Mouse (Mus musculus): ENCODE data around the gene Slc22a15. TPM values are rescaled to one million over a fixed set of nuclear protein-coding genes. Genes with fewer than 3 reads are reported as not detected.

Slc22a15 gene
- polyA plus RNA-seq, 1 experiment from 2014 or later: 5.5 TPM

DNA sequence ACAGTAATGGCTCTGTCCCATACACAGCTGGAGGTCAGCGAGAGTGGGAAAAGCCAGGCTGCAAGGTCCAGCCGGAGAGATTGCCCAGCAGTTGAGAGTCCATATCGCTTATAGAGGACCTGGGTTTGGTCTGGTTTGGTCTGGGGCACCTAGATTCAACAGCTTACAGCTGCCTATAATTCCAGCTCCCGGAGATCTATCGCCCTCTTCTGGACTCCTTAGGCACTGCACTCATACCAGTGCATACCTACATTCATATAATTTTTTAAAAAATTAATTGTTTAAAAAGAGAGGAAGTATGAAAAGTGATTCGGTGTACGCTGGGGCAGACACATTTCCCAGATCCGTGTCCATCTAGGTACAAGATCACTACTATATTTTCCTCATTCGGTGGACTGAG is 84.9 kb downstream of the Slc22a15 start:
- H3K27me3 ChIP-seq (ENCODE audit: control insufficient read depth, insufficient read depth, low read length): no peaks in the 10 kb centered on the region
- no peak overlapping the region for H3K4me3 ChIP-seq (ENCODE audit: low read depth, low read length)
- H3K4me2 ChIP-seq (ENCODE audit: low read depth, low read length, severe bottlenecking): no peak overlapping the region
- ATAC-seq (replicated peaks; ENCODE audit: low FRiP score) (no peak), DNase-seq (ENCODE audit: low spot score) (peak; percentile 41)
- WGBS: 88% methylated on average over 9 of the region's 9 CpGs
- no peak overlapping the region for H3K27ac ChIP-seq (ENCODE audit: low read depth, low read length)
- no peaks in the 10 kb centered on the region for H3K9me3 ChIP-seq (ENCODE audit: control insufficient read depth, low read length)
- H3K36me3 ChIP-seq (ENCODE audit: control insufficient read depth, insufficient read depth, low read length): no peaks in the 10 kb centered on the region
- peaks cover 2% of the 10 kb centered on the region; the same call in 1 of the 2 replicates for H3K4me1 ChIP-seq (replicated peaks; ENCODE audit: control insufficient read depth, insufficient read depth, low read length)
- H3K9ac ChIP-seq (ENCODE audit: low read length): no peak overlapping the region

- H3K4me1 ChIP-seq (replicated peaks; ENCODE audit: control insufficient read depth, insufficient read depth, low read length): peaks cover 2% of the 10 kb centered on the region; the same call in 1 of the 2 replicates
- no peak overlapping the region for H3K4me2 ChIP-seq (ENCODE audit: low read depth, low read length, severe bottlenecking)
- H3K9ac ChIP-seq (ENCODE audit: low read length): no peak overlapping the region
- no peaks in the 10 kb centered on the region for H3K9me3 ChIP-seq (ENCODE audit: control insufficient read depth, low read length)
- DNase-seq (ENCODE audit: low spot score): peak; percentile 37
- ATAC-seq (replicated peaks; ENCODE audit: low FRiP score): no peak
- no peak overlapping the region for H3K27ac ChIP-seq (ENCODE audit: low read depth, low read length)
- WGBS: 83% methylated on average over 3 of the region's 3 CpGs
- no peaks in the 10 kb centered on the region for H3K36me3 ChIP-seq (ENCODE audit: control insufficient read depth, insufficient read depth, low read length)
- H3K27me3 ChIP-seq (ENCODE audit: control insufficient read depth, insufficient read depth, low read length): no peaks in the 10 kb centered on the region
- no peak overlapping the region for H3K4me3 ChIP-seq (ENCODE audit: low read depth, low read length)
Measured at GRCm38 (mm10) chr3:101836971-101837370, 87.3 kb downstream of the Slc22a15 start.

GRCm38 (mm10) chr3:101836532-101836931 is 87.7 kb downstream of the Slc22a15 start:
- H3K27me3 ChIP-seq (ENCODE audit: control insufficient read depth, insufficient read depth, low read length): no peaks in the 10 kb centered on the region
- DNase-seq (ENCODE audit: low spot score): peak; percentile 29
- no peak overlapping the region for H3K4me3 ChIP-seq (ENCODE audit: low read depth, low read length)
- 76% methylated on average over 5 of the region's 5 CpGs for WGBS
- H3K27ac ChIP-seq (ENCODE audit: low read depth, low read length): no peak overlapping the region
- H3K9ac ChIP-seq (ENCODE audit: low read length): peak overlapping the region; percentile 46
- H3K36me3 ChIP-seq (ENCODE audit: control insufficient read depth, insufficient read depth, low read length): no peaks in the 10 kb centered on the region
- ATAC-seq (replicated peaks; ENCODE audit: low FRiP score): 0 out of 2 replicates have a peak, but pooled peaks have one; percentile 16
- peaks cover 2% of the 10 kb centered on the region; the same call in 1 of the 2 replicates for H3K4me1 ChIP-seq (replicated peaks; ENCODE audit: control insufficient read depth, insufficient read depth, low read length)
- H3K4me2 ChIP-seq (ENCODE audit: low read depth, low read length, severe bottlenecking): peak overlapping the region; percentile 37
- H3K9me3 ChIP-seq (ENCODE audit: control insufficient read depth, low read length): no peaks in the 10 kb centered on the region

- Histone ChIP-seq H3K4me2 (ENCODE audit: low read depth, low read length, severe bottlenecking) (peak overlapping the region; percentile 37), H3K4me3 (ENCODE audit: low read depth, low read length) (no peak overlapping the region), H3K27ac (ENCODE audit: low read depth, low read length) (peak overlapping the region; percentile 43; the same call in 1 of the 2 replicates), H3K9me3 (ENCODE audit: control insufficient read depth, low read length) (no peaks in the 10 kb centered on the region), H3K36me3 (ENCODE audit: control insufficient read depth, insufficient read depth, low read length) (no peaks in the 10 kb centered on the region), H3K27me3 (ENCODE audit: control insufficient read depth, insufficient read depth, low read length) (no peaks in the 10 kb centered on the region), H3K4me1 (replicated peaks; ENCODE audit: control insufficient read depth, insufficient read depth, low read length) (peaks cover 2% of the 10 kb centered on the region; the same call in 1 of the 2 replicates), H3K9ac (ENCODE audit: low read length) (peak overlapping the region; percentile 46)
- ATAC-seq (replicated peaks; ENCODE audit: low FRiP score) (peak; percentile 97), DNase-seq (ENCODE audit: low spot score) (peak; percentile 91)
- 0% methylated on average over 8 of the region's 8 CpGs for WGBS
Measured at GRCm38 (mm10) chr3:101836045-101836444, 88.2 kb downstream of the Slc22a15 start.

DNA sequence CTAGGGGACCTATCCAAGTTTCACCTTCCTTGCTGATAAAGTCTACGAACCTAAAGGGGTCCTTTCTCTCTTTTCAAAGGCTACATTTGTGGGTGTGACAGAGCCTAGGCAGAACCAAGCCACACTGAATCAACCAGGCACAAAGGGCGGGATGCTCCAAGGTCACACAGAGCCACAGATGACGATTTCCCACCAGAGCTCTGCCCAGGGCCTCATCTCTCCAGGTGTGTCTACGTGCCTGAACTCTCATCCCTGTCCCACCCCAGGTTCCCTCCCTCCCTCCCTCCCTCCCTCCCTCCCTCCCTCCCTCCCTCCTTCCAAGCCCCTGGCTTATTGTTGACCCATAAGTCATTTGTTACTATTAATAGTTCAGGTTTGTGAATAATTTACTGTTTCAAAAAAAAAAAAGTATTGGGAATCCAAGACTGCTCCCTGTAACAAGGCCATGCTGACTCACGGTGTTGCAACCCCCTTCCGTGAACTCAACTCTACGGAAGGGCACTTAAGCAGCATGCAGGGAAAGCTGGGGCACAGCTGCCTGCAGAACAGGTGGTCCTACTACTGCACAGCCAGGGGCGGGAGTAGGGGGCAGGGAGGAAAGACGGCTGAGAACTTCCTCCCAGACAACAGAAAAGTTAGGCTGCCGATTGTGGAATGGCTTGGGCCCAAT is 92.9 kb downstream of the Slc22a15 start:
- 35% methylated on average over 10 of the region's 10 CpGs for WGBS
- Histone ChIP-seq H3K9me3 (ENCODE audit: control insufficient read depth, low read length) (no peaks in the 10 kb centered on the region), H3K27me3 (ENCODE audit: control insufficient read depth, insufficient read depth, low read length) (no peaks in the 10 kb centered on the region), H3K27ac (ENCODE audit: low read depth, low read length) (no peak overlapping the region), H3K9ac (ENCODE audit: low read length) (no peak overlapping the region; the same call in 1 of the 2 replicates), H3K4me1 (replicated peaks; ENCODE audit: control insufficient read depth, insufficient read depth, low read length) (peaks cover 2% of the 10 kb centered on the region; the same call in 1 of the 2 replicates), H3K4me3 (ENCODE audit: low read depth, low read length) (no peak overlapping the region), H3K4me2 (ENCODE audit: low read depth, low read length, severe bottlenecking) (no peak overlapping the region), H3K36me3 (ENCODE audit: control insufficient read depth, insufficient read depth, low read length) (no peaks in the 10 kb centered on the region)
- ATAC-seq (replicated peaks; ENCODE audit: low FRiP score): no peak
- DNase-seq (ENCODE audit: low spot score): peak; percentile 39

GRCm38 (mm10) chr3:101829881-101830616 is 94.2 kb downstream of the Slc22a15 start:
- no peak for ATAC-seq (replicated peaks; ENCODE audit: low FRiP score)
- 0 out of 2 replicates have a peak, but pooled peaks cover 2% of the 10 kb centered on the region for H3K4me1 ChIP-seq (replicated peaks; ENCODE audit: control insufficient read depth, insufficient read depth, low read length)
- no peaks in the 10 kb centered on the region for H3K27me3 ChIP-seq (ENCODE audit: control insufficient read depth, insufficient read depth, low read length)
- no peak for DNase-seq (ENCODE audit: low spot score)
- H3K36me3 ChIP-seq (ENCODE audit: control insufficient read depth, insufficient read depth, low read length): no peaks in the 10 kb centered on the region
- 79% methylated on average over 10 of the region's 10 CpGs for WGBS
- H3K9me3 ChIP-seq (ENCODE audit: control insufficient read depth, low read length): no peaks in the 10 kb centered on the region
- H3K4me2 ChIP-seq (ENCODE audit: low read depth, low read length, severe bottlenecking): no peak overlapping the region
- no peak overlapping the region for H3K4me3 ChIP-seq (ENCODE audit: low read depth, low read length)
- no peak overlapping the region for H3K9ac ChIP-seq (ENCODE audit: low read length)
- no peak overlapping the region for H3K27ac ChIP-seq (ENCODE audit: low read depth, low read length)

DNA sequence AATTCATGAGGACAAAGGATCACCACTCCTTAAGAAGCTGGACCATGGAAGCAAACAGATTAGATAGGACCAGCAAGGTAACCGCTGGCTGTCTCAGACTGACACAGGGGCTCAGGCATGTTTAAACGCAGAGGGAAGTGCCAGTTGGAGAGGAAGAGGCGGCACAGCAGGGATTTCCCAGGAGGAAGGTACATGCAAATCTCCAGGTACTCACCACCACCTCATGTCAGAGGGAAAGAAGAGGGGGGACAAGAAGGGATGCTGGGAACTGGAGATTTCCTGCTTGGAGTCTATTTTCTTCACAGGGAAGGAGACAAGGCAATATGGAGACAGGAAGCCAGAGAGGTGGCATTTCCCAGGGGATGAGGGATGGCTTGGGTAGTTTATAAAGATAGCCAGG is 95.7 kb downstream of the Slc22a15 start:
- H3K4me1 ChIP-seq (replicated peaks; ENCODE audit: control insufficient read depth, insufficient read depth, low read length): 0 out of 2 replicates have a peak, but pooled peaks cover 2% of the 10 kb centered on the region
- H3K4me2 ChIP-seq (ENCODE audit: low read depth, low read length, severe bottlenecking): no peak overlapping the region
- no peak overlapping the region for H3K4me3 ChIP-seq (ENCODE audit: low read depth, low read length)
- H3K9ac ChIP-seq (ENCODE audit: low read length): no peak overlapping the region
- H3K27ac ChIP-seq (ENCODE audit: low read depth, low read length): no peak overlapping the region
- DNase-seq (ENCODE audit: low spot score) (no peak), ATAC-seq (replicated peaks; ENCODE audit: low FRiP score) (no peak)
- H3K36me3 ChIP-seq (ENCODE audit: control insufficient read depth, insufficient read depth, low read length): no peaks in the 10 kb centered on the region
- no peaks in the 10 kb centered on the region for H3K9me3 ChIP-seq (ENCODE audit: control insufficient read depth, low read length)
- WGBS: 41% methylated on average over 3 of the region's 3 CpGs
- H3K27me3 ChIP-seq (ENCODE audit: control insufficient read depth, insufficient read depth, low read length): no peaks in the 10 kb centered on the region

GRCm38 (mm10) chr3:101827220-101827715 is 97.0 kb downstream of the Slc22a15 start:
- 89% methylated on average over 6 of the region's 6 CpGs for WGBS
- Histone ChIP-seq H3K4me3 (ENCODE audit: low read depth, low read length) (no peak overlapping the region), H3K9ac (ENCODE audit: low read length) (no peak overlapping the region), H3K4me1 (replicated peaks; ENCODE audit: control insufficient read depth, insufficient read depth, low read length) (0 out of 2 replicates have a peak, but pooled peaks cover 2% of the 10 kb centered on the region), H3K36me3 (ENCODE audit: control insufficient read depth, insufficient read depth, low read length) (no peaks in the 10 kb centered on the region), H3K4me2 (ENCODE audit: low read depth, low read length, severe bottlenecking) (no peak overlapping the region), H3K27me3 (ENCODE audit: control insufficient read depth, insufficient read depth, low read length) (no peaks in the 10 kb centered on the region), H3K27ac (ENCODE audit: low read depth, low read length) (no peak overlapping the region), H3K9me3 (ENCODE audit: control insufficient read depth, low read length) (no peaks in the 10 kb centered on the region)
- DNase-seq (ENCODE audit: low spot score) (no peak), ATAC-seq (replicated peaks; ENCODE audit: low FRiP score) (no peak)

Measured in forebrain, embryonic 11.5 days (tissue).